Mouse (Mus musculus): ENCODE data around the gene Hist2h2be. TPM values are rescaled to one million over a fixed set of nuclear protein-coding genes. Genes with fewer than 3 reads are reported as not detected.

Hist2h2be gene
- polyA plus RNA-seq, 1 experiment from 2014 or later: 1.2 TPM

Other genes with a start within 250 kb of the Hist2h2be start
- gene Plekho1, start 225.1 kb upstream of the Hist2h2be start, polyA plus RNA-seq (2017; shearing (Covaris generic)): 4.8 TPM
- 19.4 TPM for gene Vps45, start 162.7 kb upstream of the Hist2h2be start, polyA plus RNA-seq (2017; shearing (Covaris generic))
- 12.6 TPM for gene Otud7b, start 116.6 kb upstream of the Hist2h2be start, polyA plus RNA-seq (2017; shearing (Covaris generic))
- 0.37 TPM for gene Mtmr11, start 59.1 kb upstream of the Hist2h2be start, polyA plus RNA-seq (2017; shearing (Covaris generic))
- gene Sf3b4, start 48.8 kb upstream of the Hist2h2be start, polyA plus RNA-seq (2017; shearing (Covaris generic)): 123 TPM
- 0.40 TPM for gene Sv2a, start 40.0 kb upstream of the Hist2h2be start, polyA plus RNA-seq (2017; shearing (Covaris generic))
- gene Bola1, start 1.4 kb upstream of the Hist2h2be start, polyA plus RNA-seq (2017; shearing (Covaris generic)): 7.2 TPM
- 1.2 TPM for gene Hist2h2ab, start 1.3 kb upstream of the Hist2h2be start, polyA plus RNA-seq (2017; shearing (Covaris generic))
- gene Hist2h2ac, start 239 bp upstream of the Hist2h2be start, polyA plus RNA-seq (2017; shearing (Covaris generic)): 9.3 TPM
- not detected for gene Hist2h3c2, start 18.0 kb downstream of the Hist2h2be start, polyA plus RNA-seq (2017; shearing (Covaris generic))
- gene Hist2h2aa2, start 19.2 kb downstream of the Hist2h2be start, polyA plus RNA-seq (2017; shearing (Covaris generic)): 35.5 TPM
- not detected for gene Hist2h2aa1, start 24.4 kb downstream of the Hist2h2be start, polyA plus RNA-seq (2017; shearing (Covaris generic))
- gene Hist2h3c1, start 25.6 kb downstream of the Hist2h2be start, polyA plus RNA-seq (2017; shearing (Covaris generic)): not detected
- gene Hist2h4, start 42.2 kb downstream of the Hist2h2be start, polyA plus RNA-seq (2017; shearing (Covaris generic)): 1.7 TPM
- 5.1 TPM for gene Hist2h3b, start 47.5 kb downstream of the Hist2h2be start, polyA plus RNA-seq (2017; shearing (Covaris generic))
- gene Hist2h2bb, start 48.6 kb downstream of the Hist2h2be start, polyA plus RNA-seq (2017; shearing (Covaris generic)): 4.8 TPM
- gene Fcgr1, start 72.8 kb downstream of the Hist2h2be start, polyA plus RNA-seq (2017; shearing (Covaris generic)): not detected
- not detected for gene BC107364, start 231.2 kb downstream of the Hist2h2be start, polyA plus RNA-seq (2017; shearing (Covaris generic))

Data from effector memory CD4-positive, alpha-beta T cell, adult 7 months (primary cell).